Mouse (Mus musculus) liver (tissue): Measurements from ENCODE around the gene Adat3.
A peak's percentile ranks its signal among the peaks of the same experiment; 100 is the strongest.
"Not testable (repeated sequence)": the region's sequence is repeated elsewhere in the genome, so short reads cannot be mapped to it uniquely, and the experiment has no call there.

Experiments
- DNase-seq: peaks from one replicate; pipeline ENCODE4 v3.0.0-alpha.2; 2020; ENCODE audit warnings: mixed read lengths

The Adat3 gene

GRCm38 (mm10) chr10:80578911-80579310, 23.8 kb upstream of the Adat3 start:
- DNase-seq, result peak; percentile 87

- no peak for DNase-seq
Measured at GRCm38 (mm10) chr10:80583047-80583446, 19.6 kb upstream of the Adat3 start.

GRCm38 (mm10) chr10:80584045-80584488, 18.6 kb upstream of the Adat3 start:
- peak; percentile 65 for DNase-seq

GRCm38 (mm10) chr10:80584642-80585552, 17.8 kb upstream of the Adat3 start:
- no peak for DNase-seq

GRCm38 (mm10) chr10:80585581-80585980, 17.1 kb upstream of the Adat3 start:
- DNase-seq, result no peak

GRCm38 (mm10) chr10:80586407-80587304, 16.0 kb upstream of the Adat3 start:
- no peak for DNase-seq

GRCm38 (mm10) chr10:80587305-80587657, 15.4 kb upstream of the Adat3 start:
- DNase-seq, result no peak

GRCm38 (mm10) chr10:80589127-80589878, 13.4 kb upstream of the Adat3 start:
- no peak for DNase-seq

GRCm38 (mm10) chr10:80589879-80590854, 12.5 kb upstream of the Adat3 start, which contains the start of gene Abhd17a:
Gene Abhd17a, minus strand, starts transcription at chr10:80590341.
- peak; percentile 99 for DNase-seq

- no peak for DNase-seq
Measured at GRCm38 (mm10) chr10:80596318-80596717, 6.4 kb upstream of the Adat3 start.

GRCm38 (mm10) chr10:80603364-80603763, 684 bp downstream of the Adat3 start:
- DNase-seq, result peak; percentile 37

- peak; percentile 91 for DNase-seq
Measured at GRCm38 (mm10) chr10:80604001-80604509, 1.4 kb downstream of the Adat3 start.

GRCm38 (mm10) chr10:80604988-80605387, 2.3 kb downstream of the Adat3 start:
- no peak for DNase-seq

GRCm38 (mm10) chr10:80605721-80606120, 3.0 kb downstream of the Adat3 start, which contains the start of gene Gm49322:
Gene Gm49322, plus strand, starts transcription at chr10:80606021.
- not testable (repeated sequence) for DNase-seq

- peak; percentile 65 for DNase-seq
Measured at GRCm38 (mm10) chr10:80606306-80606705, 3.6 kb downstream of the Adat3 start.

GRCm38 (mm10) chr10:80606737-80607350, 4.2 kb downstream of the Adat3 start:
- DNase-seq, result no peak

GRCm38 (mm10) chr10:80608435-80608834, 5.8 kb downstream of the Adat3 start:
- no peak for DNase-seq

- no peak for DNase-seq
Measured at GRCm38 (mm10) chr10:80609269-80609924, 6.7 kb downstream of the Adat3 start.

- no peak for DNase-seq
Measured at GRCm38 (mm10) chr10:80610116-80610785, 7.6 kb downstream of the Adat3 start.
